Mouse (Mus musculus): ENCODE data around the gene Gdi2. TPM values are rescaled to one million over a fixed set of nuclear protein-coding genes. Genes with fewer than 3 reads are reported as not detected.
"Not testable (repeated sequence)": the region's sequence is repeated elsewhere in the genome, so short reads cannot be mapped to it uniquely, and the experiment has no call there.

Gdi2 gene
- 100 to 1,000 TPM; 314 to 323 TPM for total RNA-seq (2021)

DNA sequence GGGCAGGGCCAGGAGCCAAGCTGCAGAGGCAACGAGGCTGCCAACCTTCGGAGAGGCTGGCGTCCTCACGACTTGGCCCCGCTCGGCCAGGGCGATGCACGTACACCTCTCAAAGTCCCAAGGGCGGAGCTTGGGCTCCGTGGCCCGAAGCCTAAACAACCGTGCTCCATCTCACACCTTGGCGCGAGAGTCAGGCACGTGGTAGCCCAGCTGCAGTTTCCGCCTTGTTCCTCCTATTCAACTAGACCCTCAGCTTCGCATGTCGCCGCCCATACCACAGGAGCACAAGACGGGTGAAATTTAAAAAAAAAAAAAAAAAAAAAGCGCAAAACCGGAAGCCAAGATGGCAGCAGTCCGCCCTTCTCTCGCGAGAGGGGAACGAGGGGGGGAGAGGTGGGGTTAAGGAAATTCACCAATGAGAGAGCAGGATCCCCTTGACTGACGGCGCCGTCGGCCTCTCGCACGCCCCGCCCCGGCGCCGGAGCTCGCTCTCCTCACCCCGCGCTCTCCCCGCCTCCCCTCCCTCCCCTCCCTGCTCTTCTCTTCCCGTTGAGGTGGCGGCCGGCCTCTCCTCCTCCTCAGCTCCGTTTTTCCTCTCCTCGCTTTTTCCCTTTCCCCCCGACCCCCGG, at the start of gene Gdi2:
Gene Gdi2, plus strand, starts transcription at position 470 of the 629 bp plus-strand sequence.
- DNase-seq, result peak; percentile 97

DNA sequence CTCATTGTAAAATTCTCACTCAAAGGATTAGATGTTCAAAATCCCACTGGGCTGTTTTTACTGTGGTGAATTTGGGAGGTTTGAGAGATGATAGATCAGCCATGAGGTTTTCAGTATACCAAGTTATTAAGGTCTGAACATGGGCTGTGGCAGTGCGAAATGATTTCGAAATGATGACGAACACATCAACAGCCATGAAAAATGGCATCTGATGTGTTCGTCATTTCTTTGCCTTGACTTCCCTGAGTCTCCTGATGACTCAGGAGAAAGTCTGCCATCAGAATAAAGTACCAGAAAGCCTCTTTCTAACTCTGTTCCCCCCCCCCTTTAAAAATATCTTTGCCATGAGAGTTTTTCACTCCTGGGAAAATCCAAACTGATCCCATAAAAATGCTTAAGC, 42.3 kb upstream of the Gdi2 start:
- DNase-seq, result no peak

- not testable (repeated sequence) for DNase-seq
Observed at GRCm38 (mm10) chr13:3501014-3501413, 36.8 kb upstream of the Gdi2 start.

DNA sequence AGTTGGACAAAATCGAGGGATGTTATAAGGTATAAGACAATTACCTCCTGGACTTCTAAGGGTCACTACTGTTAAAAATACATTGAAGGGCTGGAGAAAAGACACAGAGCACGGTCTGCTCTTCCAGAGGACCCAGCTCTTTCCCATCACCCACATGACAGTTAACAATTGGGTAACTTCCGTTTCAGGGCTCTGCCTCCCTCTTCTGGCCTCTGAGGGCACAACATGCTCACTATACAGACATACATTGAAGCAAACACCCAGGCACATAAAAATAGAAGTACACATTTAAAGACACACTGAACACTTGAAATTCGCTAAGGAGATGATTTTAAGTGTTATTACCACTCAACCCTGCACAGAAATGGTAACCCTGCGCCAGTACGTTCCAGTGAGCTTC, 22.5 kb upstream of the Gdi2 start:
- DNase-seq, result not testable (repeated sequence)

DNA sequence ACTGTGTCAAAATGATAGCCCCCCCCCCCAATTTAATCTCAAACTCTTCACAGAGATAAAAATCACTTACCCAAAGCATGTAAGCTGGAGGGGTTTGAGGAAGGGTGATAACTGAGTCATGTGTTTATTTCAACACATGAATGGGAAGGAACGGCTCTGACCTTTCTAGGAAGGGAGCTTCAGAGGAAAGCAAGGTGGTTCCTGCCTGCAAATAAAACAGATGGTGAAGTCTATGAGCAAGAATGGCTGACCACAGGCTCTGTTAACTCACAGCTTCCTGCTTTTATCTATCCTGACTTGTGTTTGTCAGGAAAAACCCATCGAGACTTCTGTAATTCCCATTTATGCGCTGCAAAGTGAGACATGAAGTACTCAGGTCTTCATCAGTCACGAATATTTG, 18.5 kb upstream of the Gdi2 start:
- not testable (repeated sequence) for DNase-seq

- DNase-seq, result not testable (repeated sequence)
Observed at GRCm38 (mm10) chr13:3519994-3520393, 17.9 kb upstream of the Gdi2 start.

DNA sequence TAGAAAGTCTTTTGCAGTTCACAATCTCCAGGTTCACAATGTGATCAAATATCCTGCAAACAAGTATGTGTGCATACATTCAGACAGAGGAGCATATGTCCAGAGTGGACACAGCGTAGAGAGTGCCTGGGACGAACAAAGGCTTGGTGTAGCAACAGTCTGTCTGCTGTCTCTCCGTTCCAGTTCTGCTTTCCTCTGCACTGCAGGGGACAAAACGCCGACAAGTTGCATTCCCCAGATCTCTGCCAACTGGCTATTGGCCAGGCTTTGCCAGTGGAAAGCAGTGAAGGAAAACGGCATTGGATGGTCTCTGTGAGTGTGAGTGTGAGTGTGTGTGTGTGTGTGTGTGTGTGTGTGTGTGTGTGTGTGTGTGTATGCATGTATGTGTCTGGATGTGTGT, 14.4 kb upstream of the Gdi2 start:
- DNase-seq, result peak; percentile 62

GRCm38 (mm10) chr13:3523946-3524345, 13.9 kb upstream of the Gdi2 start:
- DNase-seq, result no peak

- no peak for DNase-seq
Observed at GRCm38 (mm10) chr13:3525611-3526051, 12.2 kb upstream of the Gdi2 start.

DNA sequence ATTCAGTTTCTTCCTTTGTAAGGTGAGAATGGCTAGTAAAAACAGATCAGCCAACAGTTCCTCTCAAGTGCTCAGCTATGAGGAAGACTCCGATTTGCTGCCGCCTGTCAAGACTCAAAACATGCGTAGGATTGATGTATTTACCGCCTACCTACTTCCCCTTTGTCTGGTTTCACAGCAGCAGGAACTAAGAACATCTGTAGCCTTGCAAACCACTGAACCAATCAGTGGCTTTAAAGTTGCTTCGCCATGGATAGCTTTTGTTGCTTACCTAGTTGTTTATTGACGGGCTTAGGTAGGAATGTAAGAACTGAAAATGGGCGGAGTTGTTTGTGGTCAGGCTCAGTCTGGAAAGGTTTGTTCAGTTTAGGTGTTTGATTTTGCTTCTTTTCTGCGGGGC, 11.5 kb upstream of the Gdi2 start:
- DNase-seq, result no peak

- no peak for DNase-seq
Observed at GRCm38 (mm10) chr13:3530451-3530850, 7.4 kb upstream of the Gdi2 start.

GRCm38 (mm10) chr13:3531176-3531575, 6.7 kb upstream of the Gdi2 start:
- not testable (repeated sequence) for DNase-seq

DNA sequence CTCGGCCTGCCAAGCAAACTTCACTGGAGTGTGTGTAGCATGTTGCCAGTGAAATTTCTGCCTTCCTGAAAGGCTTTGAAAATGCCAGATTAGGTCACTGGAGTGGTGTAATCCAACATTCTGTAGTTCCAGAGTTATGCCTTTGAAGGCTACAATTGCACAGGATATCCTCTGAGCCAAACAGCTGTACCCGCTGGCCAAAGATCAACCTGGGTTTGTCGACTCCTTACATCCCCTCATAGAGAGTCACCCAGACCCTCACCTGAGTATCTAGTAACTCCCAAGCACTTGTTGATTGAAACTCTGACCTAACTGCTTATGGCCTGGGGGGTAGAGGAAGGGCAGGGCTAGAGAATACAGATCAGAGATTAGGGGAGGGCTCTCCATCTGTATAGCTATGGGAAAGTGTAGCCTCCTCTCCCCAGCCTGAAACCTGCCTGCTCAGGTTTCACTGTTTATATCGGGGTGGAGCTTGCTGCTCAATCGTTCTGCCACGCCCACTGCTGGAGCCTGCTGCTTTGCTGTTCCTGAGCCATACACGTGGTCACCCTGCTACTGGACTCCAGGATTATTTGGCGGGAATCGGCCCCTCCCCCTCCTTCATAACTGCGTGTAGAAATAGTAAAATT, 6.1 kb upstream of the Gdi2 start:
- DNase-seq, result no peak

- DNase-seq, result no peak
Observed at GRCm38 (mm10) chr13:3532451-3532850, 5.4 kb upstream of the Gdi2 start.

- DNase-seq, result no peak
Observed at GRCm38 (mm10) chr13:3534146-3534545, 3.7 kb upstream of the Gdi2 start.

GRCm38 (mm10) chr13:3538223-3538968, 533 bp downstream of the Gdi2 start:
- peak; percentile 84 for DNase-seq

DNA sequence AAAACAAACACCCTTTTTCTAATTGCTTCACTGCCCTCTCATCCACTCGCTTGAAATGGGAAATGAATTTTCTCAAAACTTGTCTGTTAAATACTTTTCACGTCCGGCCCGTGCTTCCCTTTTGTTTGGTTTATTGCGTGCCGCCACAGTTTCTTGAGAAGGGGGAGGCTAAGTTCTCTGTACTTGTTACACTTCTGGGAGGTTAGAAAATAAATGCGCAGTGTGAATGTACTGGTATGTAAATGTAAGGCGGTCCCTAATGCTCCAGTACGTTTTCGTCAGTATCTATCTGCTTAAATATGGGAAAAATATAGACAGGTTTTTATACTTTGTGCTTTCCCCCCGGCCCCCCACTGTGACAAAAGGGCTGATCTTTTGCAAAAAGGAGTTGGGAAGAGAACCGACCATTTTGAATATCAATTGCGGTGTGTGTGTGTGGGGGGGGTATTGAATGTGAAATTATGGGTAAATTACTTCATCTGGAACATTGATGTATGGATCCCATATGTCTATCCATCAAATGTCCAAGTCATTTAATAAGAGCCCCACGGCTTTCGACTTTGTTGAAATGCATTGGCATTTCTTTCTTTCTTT, 1.2 kb downstream of the Gdi2 start:
- no peak for DNase-seq

DNA sequence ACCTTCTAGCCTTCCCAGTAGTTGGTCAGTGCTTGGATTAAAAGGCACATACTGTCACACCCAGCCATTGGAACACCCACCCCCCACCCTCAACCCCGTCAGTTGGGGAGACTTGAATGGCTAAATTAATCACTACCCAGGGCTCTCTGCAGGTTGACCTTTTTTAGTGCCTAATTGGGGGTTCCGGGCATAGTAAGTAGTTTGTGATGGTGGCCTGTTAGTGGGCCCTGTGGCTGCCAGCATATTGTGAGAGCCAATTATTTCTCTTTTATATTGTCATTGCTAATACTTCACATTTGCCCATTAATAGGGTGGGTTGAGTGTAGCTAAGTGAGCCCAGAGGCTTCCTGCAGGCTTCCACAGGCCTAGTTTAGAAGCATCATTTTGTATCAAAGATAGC, 2.3 kb downstream of the Gdi2 start:
- DNase-seq, result no peak

DNA sequence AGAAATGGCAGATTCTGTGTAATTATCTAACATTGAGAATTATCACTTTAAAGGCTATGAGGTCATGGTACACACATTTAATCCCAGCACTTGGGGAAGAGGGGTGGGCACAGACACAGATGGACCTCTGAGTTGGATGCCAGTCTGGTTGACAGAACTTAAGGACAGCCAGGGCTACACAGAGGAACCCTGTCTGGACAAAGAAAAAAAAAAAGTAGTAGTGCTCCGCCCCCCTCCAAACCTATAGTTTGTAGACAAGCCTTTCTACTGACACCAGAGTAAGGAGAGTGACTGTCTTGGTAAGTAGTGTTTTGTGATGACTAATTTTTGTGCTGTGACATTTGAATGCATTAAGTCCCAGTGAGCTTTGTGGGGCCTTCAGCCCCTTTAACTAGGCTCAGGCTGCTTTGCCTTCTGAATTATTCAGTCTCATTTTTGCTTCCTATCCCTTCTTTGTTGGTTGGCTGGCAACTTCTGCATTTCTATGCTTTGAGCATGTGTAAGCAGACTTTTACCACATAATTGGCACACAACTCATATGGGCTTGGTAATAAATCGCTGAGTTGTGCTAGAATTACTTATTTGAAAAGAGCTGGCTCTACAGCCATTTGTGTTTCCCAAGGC, 3.4 kb downstream of the Gdi2 start:
- no peak for DNase-seq

DNA sequence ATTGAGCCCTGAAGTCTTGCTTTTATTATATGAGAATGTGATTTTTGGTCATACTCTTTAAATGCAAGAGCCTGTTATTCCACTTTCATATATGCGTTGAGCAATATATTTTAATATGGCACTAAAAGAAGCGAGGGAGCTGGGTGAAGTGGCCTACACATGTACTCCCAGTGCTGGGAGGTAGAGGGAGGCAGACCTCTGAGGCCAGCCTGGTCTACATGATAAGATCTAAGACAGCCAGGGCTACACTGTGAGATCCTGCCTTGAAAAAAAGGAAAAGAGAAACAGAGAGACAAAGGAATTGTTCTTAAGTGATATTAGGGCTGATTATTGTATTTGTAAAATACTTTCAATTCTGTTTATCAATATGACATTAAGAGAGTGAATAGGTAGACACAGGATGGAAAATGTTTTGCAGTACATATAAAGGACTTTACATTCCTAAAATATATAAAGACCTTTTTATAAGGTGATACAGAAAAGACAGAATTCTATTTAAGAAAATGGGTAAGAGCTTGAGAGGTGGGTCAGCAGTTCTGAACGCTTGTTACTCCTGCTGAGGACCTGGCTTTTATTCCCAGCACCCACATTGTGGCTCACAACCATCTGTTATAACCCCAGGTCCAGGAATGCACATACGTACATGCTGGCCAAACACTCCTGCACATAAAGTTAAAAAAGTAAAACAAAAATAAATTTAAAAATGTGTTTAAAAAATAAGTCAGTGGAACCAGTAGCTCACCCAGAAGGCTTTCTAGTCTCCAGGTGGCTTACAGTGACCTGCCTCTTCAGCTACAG, 6.4 kb downstream of the Gdi2 start:
- no peak for DNase-seq

- DNase-seq, result no peak
Observed at GRCm38 (mm10) chr13:3544925-3545324, 7.1 kb downstream of the Gdi2 start.

- DNase-seq, result peak; percentile 39
Observed at GRCm38 (mm10) chr13:3547410-3547809, 9.5 kb downstream of the Gdi2 start.
